Mouse (Mus musculus) left cerebral cortex, adult 18-20 months (tissue): Measurements from ENCODE around the gene Rbms3. TPM values are rescaled to one million over a fixed set of nuclear protein-coding genes. Genes with fewer than 3 reads are reported as not detected.

ENCODE experiments used
- DNase-seq, 2 experiments: peaks; one replicate each; pipeline ENCODE4 v3.0.0; 2021 to 2022; ENCODE audit warnings: low spot score in 2 of 2, mixed read lengths in 1 of 2
- total RNA-seq, 2 experiments: library from RNA; stranded (reverse); gene quantifications; 2 replicates each; pipeline ENCODE4 v1.2.3; 2021

Gene Rbms3
- total RNA-seq, 2 experiments from 2014 or later: 11.6 to 12.9 TPM

GRCm38 (mm10) chr9:117491866-117492265 lies 137.8 kb downstream of the Rbms3 start:
- DNase-seq: no peak

- no peak for DNase-seq
Observed at GRCm38 (mm10) chr9:117484396-117484795, 145.3 kb downstream of the Rbms3 start.

GRCm38 (mm10) chr9:117476753-117477152 lies 153.0 kb downstream of the Rbms3 start:
- DNase-seq: no peak

GRCm38 (mm10) chr9:117452816-117453215 lies 176.9 kb downstream of the Rbms3 start:
- DNase-seq: no peak

GRCm38 (mm10) chr9:117442611-117443010 lies 187.1 kb downstream of the Rbms3 start:
- DNase-seq: no peak

- DNase-seq: peak; percentile 38 to 71
Observed at GRCm38 (mm10) chr9:117435856-117436255, 193.9 kb downstream of the Rbms3 start.

GRCm38 (mm10) chr9:117430670-117431069 lies 199.0 kb downstream of the Rbms3 start:
- DNase-seq: no peak

GRCm38 (mm10) chr9:117429217-117430105 lies 200.3 kb downstream of the Rbms3 start:
- DNase-seq: no peak

GRCm38 (mm10) chr9:117423259-117423658 lies 206.5 kb downstream of the Rbms3 start:
- no peak for DNase-seq

- no peak for DNase-seq
Observed at GRCm38 (mm10) chr9:117419874-117420485, 209.7 kb downstream of the Rbms3 start.

- no peak for DNase-seq
Observed at GRCm38 (mm10) chr9:117413181-117413580, 216.5 kb downstream of the Rbms3 start.

GRCm38 (mm10) chr9:117412584-117412983 lies 217.1 kb downstream of the Rbms3 start:
- DNase-seq: no peak

- DNase-seq: no peak
Observed at GRCm38 (mm10) chr9:117404621-117405020, 225.1 kb downstream of the Rbms3 start.

- no peak for DNase-seq
Observed at GRCm38 (mm10) chr9:117400262-117400671, 229.4 kb downstream of the Rbms3 start.

- DNase-seq: no peak
Observed at GRCm38 (mm10) chr9:117397071-117397470, 232.6 kb downstream of the Rbms3 start.

- DNase-seq: no peak
Observed at GRCm38 (mm10) chr9:117396586-117396985, 233.1 kb downstream of the Rbms3 start.

- DNase-seq: no peak
Observed at GRCm38 (mm10) chr9:117393626-117394525, 235.8 kb downstream of the Rbms3 start.

- no peak for DNase-seq
Observed at GRCm38 (mm10) chr9:117388024-117388423, 241.7 kb downstream of the Rbms3 start.

GRCm38 (mm10) chr9:117380876-117381275 lies 248.8 kb downstream of the Rbms3 start:
- no peak for DNase-seq

- DNase-seq: peak in 1 of 2 experiments; percentile 3
Observed at GRCm38 (mm10) chr9:117380076-117380475, 249.6 kb downstream of the Rbms3 start.

GRCm38 (mm10) chr9:117379448-117379983 lies 250.2 kb downstream of the Rbms3 start:
- no peak for DNase-seq
